Comparison of ENCODE assay signal across 11 mouse cellular contexts in the genomic region with DNA sequence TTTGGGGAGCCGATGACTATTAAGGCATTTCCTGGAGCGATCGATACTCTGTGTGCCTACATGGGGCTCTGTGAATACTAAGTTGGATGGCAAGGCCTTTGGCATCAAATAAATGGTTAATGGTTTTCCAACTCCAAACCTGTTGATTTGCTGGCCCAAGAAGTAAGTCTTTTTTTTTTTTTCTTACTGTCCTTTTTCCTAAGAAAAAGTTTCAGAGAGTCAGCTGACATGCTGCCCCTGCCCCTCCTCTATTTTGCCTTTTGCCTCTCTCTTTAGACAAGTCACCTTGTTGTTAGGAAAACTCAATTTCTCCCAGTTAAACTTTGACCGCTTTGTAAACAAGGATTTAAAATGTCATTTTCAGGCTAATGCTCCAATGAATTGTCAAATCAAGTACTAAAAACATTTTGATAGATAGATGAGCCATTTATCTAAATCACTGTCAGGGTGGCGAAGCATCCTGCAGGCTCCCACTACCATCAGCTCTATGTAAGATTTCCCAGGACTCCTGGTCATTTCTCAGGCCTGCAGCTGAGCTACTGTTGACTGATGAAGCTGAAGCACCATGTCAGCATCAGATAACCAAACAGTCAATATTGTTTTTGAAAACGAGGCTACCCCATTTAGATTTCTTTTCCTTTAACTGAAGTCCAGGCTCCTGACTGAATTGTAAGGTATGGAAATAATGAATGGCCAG.
DNase-seq lines count a peak whose midpoint lies in the region; ATAC-seq and TF ChIP-seq lines count a peak whose summit lies in the region.
"Had no signal": no experiment of that assay in that cellular context is flagged by ENCODE, and none has a peak within 500 bp of the region (broad histone marks: within the 10 kb centered on the region; RNA-seq: fewer than 3 reads in every experiment).

No protein-coding gene starts in this region.

- WGBS in lung, embryonic 15.5 days, result 36% methylated on average over 6 of the region's 6 CpGs
- WGBS in forebrain, postnatal 0 days, result 59% methylated on average over 6 of the region's 6 CpGs
- WGBS in liver, embryonic 11.5 days, result 38% methylated on average over 6 of the region's 6 CpGs
- 28% methylated on average over 6 of the region's 6 CpGs for WGBS in stomach, embryonic 16.5 days

- TF ChIP-seq CTCF in forebrain, postnatal 0 days (IDR thresholded peaks at IDR 0.05; ENCODE audit: low read depth), result no peak

- H3K27me3 ChIP-seq in lung, embryonic 15.5 days, result no peaks in the 10 kb centered on the region
- peaks cover 22% of the 10 kb centered on the region for H3K27me3 ChIP-seq in forebrain, postnatal 0 days (ENCODE audit: insufficient read depth, low read length)
- peaks cover 28% of the 10 kb centered on the region for H3K27me3 ChIP-seq in liver, embryonic 11.5 days (replicated peaks; ENCODE audit: control insufficient read depth, insufficient read depth, low read length)
- 0 out of 2 replicates have a peak, but pooled peaks cover 2% of the 10 kb centered on the region for H3K27me3 ChIP-seq in stomach, embryonic 16.5 days (ENCODE audit: control insufficient read depth, insufficient read depth, low read length)
- H3K27me3 ChIP-seq: Patski had no signal

- peak overlapping the region; percentile 27 for H3K27ac ChIP-seq in lung, embryonic 15.5 days
- 0 out of 2 replicates have a peak overlapping the region, but pooled peaks have one; percentile 75 for H3K27ac ChIP-seq in forebrain, postnatal 0 days (ENCODE audit: low read depth, low read length)
- no peak overlapping the region for H3K27ac ChIP-seq in liver, embryonic 11.5 days (ENCODE audit: low read depth, low read length)
- H3K27ac ChIP-seq in stomach, embryonic 16.5 days (ENCODE audit: low read length), result 0 out of 2 replicates have a peak overlapping the region, but pooled peaks have one; percentile 93

- H3K36me3 ChIP-seq in lung, embryonic 15.5 days, result no peaks in the 10 kb centered on the region
- no peaks in the 10 kb centered on the region for H3K36me3 ChIP-seq in forebrain, postnatal 0 days (ENCODE audit: insufficient read depth)
- no peaks in the 10 kb centered on the region for H3K36me3 ChIP-seq in liver, embryonic 11.5 days (ENCODE audit: control insufficient read depth, insufficient read depth, low read length)
- no peaks in the 10 kb centered on the region for H3K36me3 ChIP-seq in stomach, embryonic 16.5 days (ENCODE audit: control insufficient read depth, insufficient read depth, low read length)

- H3K4me2 ChIP-seq in lung, embryonic 15.5 days, result peak overlapping the region; percentile 81
- H3K4me2 ChIP-seq in forebrain, postnatal 0 days (ENCODE audit: low read depth), result peak overlapping the region; percentile 96
- peak overlapping the region; percentile 64 for H3K4me2 ChIP-seq in liver, embryonic 11.5 days
- H3K4me2 ChIP-seq in stomach, embryonic 16.5 days (ENCODE audit: low read depth, low read length), result peak overlapping the region; percentile 78

- DNase-seq in lung, postnatal 14 days, result no peak
- DNase-seq in forebrain, postnatal 0 days, result no peak
- DNase-seq in liver, embryonic 11.5 days (ENCODE audit: low spot score), result no peak
- DNase-seq in c-Kit-positive CD71-positive TER-119-positive erythroid progenitor cells, embryonic 14.5 days (ENCODE audit: low spot score), result no peak
- no peak for DNase-seq in layer of hippocampus, postnatal 10 days (ENCODE audit: low spot score in 2 of 2)
- no peak for DNase-seq in T-cell, adult 2 months (ENCODE audit: low spot score)
- DNase-seq: cerebellum, adult 2 months; thymus, postnatal 36 days had no signal

- no peak for ATAC-seq in lung, embryonic 15.5 days (ENCODE audit: borderline replicate concordance, extremely low read depth, low FRiP score, low TSS enrichment)
- no peak for ATAC-seq in forebrain, postnatal 0 days
- ATAC-seq in liver, embryonic 11.5 days (replicated peaks; ENCODE audit: low FRiP score), result no peak
- no peak for ATAC-seq in stomach, embryonic 16.5 days (ENCODE audit: insufficient read depth, low FRiP score)
- ATAC-seq: Patski had no signal

- peak overlapping the region; percentile 53 for H3K4me3 ChIP-seq in lung, embryonic 15.5 days
- H3K4me3 ChIP-seq in forebrain, postnatal 0 days (ENCODE audit: low read depth, low read length), result peak overlapping the region; percentile 56
- H3K4me3 ChIP-seq in liver, embryonic 11.5 days (ENCODE audit: low read depth, low read length), result peak overlapping the region; percentile 57
- peak overlapping the region; percentile 66 for H3K4me3 ChIP-seq in stomach, embryonic 16.5 days (replicated peaks; ENCODE audit: low read length)

- peaks cover 13% of the 10 kb centered on the region for H3K4me1 ChIP-seq in lung, embryonic 15.5 days
- H3K4me1 ChIP-seq in forebrain, postnatal 0 days (ENCODE audit: insufficient read depth), result no peaks in the 10 kb centered on the region
- peaks cover 3% of the 10 kb centered on the region; the same call in 1 of the 2 replicates for H3K4me1 ChIP-seq in liver, embryonic 11.5 days (replicated peaks; ENCODE audit: control insufficient read depth, insufficient read depth, low read length)
- H3K4me1 ChIP-seq in stomach, embryonic 16.5 days (ENCODE audit: control insufficient read depth, insufficient read depth, low read length), result peaks cover 10% of the 10 kb centered on the region; the same call in 1 of the 2 replicates

- H3K9ac ChIP-seq in lung, embryonic 15.5 days, result no peak overlapping the region
- peak overlapping the region; percentile 58 for H3K9ac ChIP-seq in forebrain, postnatal 0 days
- H3K9ac ChIP-seq in liver, embryonic 11.5 days (ENCODE audit: low read depth, low read length), result peak overlapping the region; percentile 20; the same call in 1 of the 2 replicates
- peak overlapping the region; percentile 78 for H3K9ac ChIP-seq in stomach, embryonic 16.5 days (ENCODE audit: low read length)

- no peaks in the 10 kb centered on the region for H3K9me3 ChIP-seq in lung, embryonic 15.5 days
- no peaks in the 10 kb centered on the region for H3K9me3 ChIP-seq in forebrain, postnatal 0 days (ENCODE audit: low read length)
- no peaks in the 10 kb centered on the region for H3K9me3 ChIP-seq in liver, embryonic 11.5 days (ENCODE audit: control insufficient read depth, low read length)
- H3K9me3 ChIP-seq in stomach, embryonic 16.5 days (replicated peaks; ENCODE audit: control insufficient read depth, low read length), result no peaks in the 10 kb centered on the region
